Mouse (Mus musculus): ENCODE results near the gene Cxcl12.

Cxcl12 gene

GRCm38 (mm10) chr6:117175113-117175793 lies 6.9 kb downstream of the Cxcl12 start:
- DNase-seq (ENCODE audit: low spot score): no peak

- DNase-seq (ENCODE audit: low spot score): no peak
Measured at GRCm38 (mm10) chr6:117176406-117176805, 8.1 kb downstream of the Cxcl12 start.

- DNase-seq (ENCODE audit: low spot score): no peak
Measured at GRCm38 (mm10) chr6:117180303-117180702, 12.0 kb downstream of the Cxcl12 start.

- DNase-seq (ENCODE audit: low spot score): no peak
Measured at GRCm38 (mm10) chr6:117185381-117185780, 17.0 kb downstream of the Cxcl12 start.

GRCm38 (mm10) chr6:117190453-117190852 lies 22.1 kb downstream of the Cxcl12 start:
- DNase-seq (ENCODE audit: low spot score): no peak

- no peak for DNase-seq (ENCODE audit: low spot score)
Measured at GRCm38 (mm10) chr6:117191741-117192140, 23.4 kb downstream of the Cxcl12 start.

- no peak for DNase-seq (ENCODE audit: low spot score)
Measured at GRCm38 (mm10) chr6:117192678-117193077, 24.3 kb downstream of the Cxcl12 start.

- no peak for DNase-seq (ENCODE audit: low spot score)
Measured at GRCm38 (mm10) chr6:117195270-117195669, 26.9 kb downstream of the Cxcl12 start.

GRCm38 (mm10) chr6:117198871-117199270 lies 30.5 kb downstream of the Cxcl12 start:
- no peak for DNase-seq (ENCODE audit: low spot score)

GRCm38 (mm10) chr6:117199718-117200117 lies 31.4 kb downstream of the Cxcl12 start:
- no peak for DNase-seq (ENCODE audit: low spot score)

GRCm38 (mm10) chr6:117200916-117201315 lies 32.6 kb downstream of the Cxcl12 start:
- no peak for DNase-seq (ENCODE audit: low spot score)

GRCm38 (mm10) chr6:117201396-117201795 lies 33.1 kb downstream of the Cxcl12 start:
- no peak for DNase-seq (ENCODE audit: low spot score)

- DNase-seq (ENCODE audit: low spot score): no peak
Measured at GRCm38 (mm10) chr6:117201859-117202258, 33.5 kb downstream of the Cxcl12 start.

- DNase-seq (ENCODE audit: low spot score): no peak
Measured at GRCm38 (mm10) chr6:117202856-117203400, 34.6 kb downstream of the Cxcl12 start.

- DNase-seq (ENCODE audit: low spot score): no peak
Measured at GRCm38 (mm10) chr6:117204112-117204511, 35.8 kb downstream of the Cxcl12 start.

GRCm38 (mm10) chr6:117206834-117207233 lies 38.5 kb downstream of the Cxcl12 start:
- no peak for DNase-seq (ENCODE audit: low spot score)

- no peak for DNase-seq (ENCODE audit: low spot score)
Measured at GRCm38 (mm10) chr6:117207289-117207688, 39.0 kb downstream of the Cxcl12 start.

- DNase-seq (ENCODE audit: low spot score): no peak
Measured at GRCm38 (mm10) chr6:117210086-117210485, 41.8 kb downstream of the Cxcl12 start.

- no peak for DNase-seq (ENCODE audit: low spot score)
Measured at GRCm38 (mm10) chr6:117210536-117210935, 42.2 kb downstream of the Cxcl12 start.

- no peak for DNase-seq (ENCODE audit: low spot score)
Measured at GRCm38 (mm10) chr6:117214506-117214905, 46.2 kb downstream of the Cxcl12 start.

- DNase-seq (ENCODE audit: low spot score): peak; percentile 55
Measured at GRCm38 (mm10) chr6:117218442-117219299, 50.3 kb downstream of the Cxcl12 start.

- no peak for DNase-seq (ENCODE audit: low spot score)
Measured at GRCm38 (mm10) chr6:117219300-117219680, 51.0 kb downstream of the Cxcl12 start.

GRCm38 (mm10) chr6:117219911-117220481 lies 51.7 kb downstream of the Cxcl12 start:
- DNase-seq (ENCODE audit: low spot score): no peak

Measured in layer of hippocampus, adult 11-12 months (tissue).